Mouse (Mus musculus) c-Kit-positive CD71-positive TER-119-positive erythroid progenitor cells, embryonic 14.5 days (primary cell): ENCODE measurements around the gene Nr4a1.

Experiments used
- DNase-seq: peaks from one replicate; pipeline ENCODE4 v3.0.0-alpha.2; 2013; ENCODE audit warnings: low spot score

Nr4a1 gene

DNA sequence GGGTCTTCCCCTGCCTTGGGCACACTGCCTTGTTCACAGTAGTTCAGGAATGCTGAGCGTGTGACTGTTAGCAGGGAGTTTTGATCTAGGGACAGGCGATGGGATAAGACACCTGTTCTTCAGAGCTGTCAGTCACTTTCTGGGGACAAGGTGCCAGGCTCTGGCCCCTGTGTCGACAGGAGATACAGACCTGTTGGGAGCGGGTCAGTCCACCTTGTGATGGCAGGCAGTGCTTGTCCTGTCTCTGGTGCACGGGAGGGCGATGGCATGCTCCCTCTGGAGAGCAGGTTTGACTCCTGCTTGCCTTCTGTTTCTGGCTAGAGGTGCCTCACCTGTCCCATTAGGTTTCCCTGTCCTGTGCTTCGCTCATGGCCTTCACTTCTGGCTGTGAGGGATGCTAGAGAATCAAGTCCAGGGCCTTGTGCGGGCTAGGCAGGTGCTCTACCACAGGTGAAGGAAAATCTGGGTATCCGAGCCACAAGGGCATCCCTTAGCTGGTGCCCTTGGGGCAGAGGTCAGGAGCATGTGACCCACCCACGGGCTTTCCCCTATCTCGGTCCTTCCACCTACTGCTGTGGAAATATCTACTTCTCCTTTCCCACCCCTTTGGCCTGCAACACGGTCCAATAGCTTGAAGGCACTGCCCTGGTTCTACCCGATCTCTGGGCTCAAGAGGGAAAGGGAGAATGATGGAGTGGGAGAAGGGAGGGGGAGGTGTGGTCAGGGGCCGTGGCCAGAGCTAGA, 2.6 kb downstream of the Nr4a1 start:
- DNase-seq = no peak

DNA sequence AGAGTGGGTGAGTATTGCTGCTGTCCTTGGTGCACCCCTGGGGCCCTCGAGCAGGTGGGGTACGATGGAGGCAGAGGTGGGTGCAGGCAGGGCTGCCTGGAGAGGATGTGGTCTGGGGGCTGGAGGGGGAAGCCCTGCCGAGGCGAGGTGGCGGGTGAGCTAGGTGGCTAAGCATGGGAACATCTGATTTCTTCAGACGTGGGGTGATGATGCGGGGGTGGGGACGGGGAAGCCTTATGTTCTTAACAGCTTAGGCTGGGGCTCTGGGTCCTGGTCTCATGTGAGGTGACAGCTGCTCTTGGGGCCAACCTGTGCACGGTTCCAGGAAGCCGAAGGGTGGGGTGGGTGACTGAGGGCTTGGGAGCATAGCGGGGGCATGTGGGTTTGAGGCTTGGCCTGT, 4.4 kb downstream of the Nr4a1 start:
- no peak for DNase-seq

GRCm38 (mm10) chr15:101259922-101260321, 5.9 kb downstream of the Nr4a1 start:
- DNase-seq = no peak

- no peak for DNase-seq
These were observed 6.3 kb downstream of the Nr4a1 start for GRCm38 (mm10) chr15:101260387-101260786.

DNA sequence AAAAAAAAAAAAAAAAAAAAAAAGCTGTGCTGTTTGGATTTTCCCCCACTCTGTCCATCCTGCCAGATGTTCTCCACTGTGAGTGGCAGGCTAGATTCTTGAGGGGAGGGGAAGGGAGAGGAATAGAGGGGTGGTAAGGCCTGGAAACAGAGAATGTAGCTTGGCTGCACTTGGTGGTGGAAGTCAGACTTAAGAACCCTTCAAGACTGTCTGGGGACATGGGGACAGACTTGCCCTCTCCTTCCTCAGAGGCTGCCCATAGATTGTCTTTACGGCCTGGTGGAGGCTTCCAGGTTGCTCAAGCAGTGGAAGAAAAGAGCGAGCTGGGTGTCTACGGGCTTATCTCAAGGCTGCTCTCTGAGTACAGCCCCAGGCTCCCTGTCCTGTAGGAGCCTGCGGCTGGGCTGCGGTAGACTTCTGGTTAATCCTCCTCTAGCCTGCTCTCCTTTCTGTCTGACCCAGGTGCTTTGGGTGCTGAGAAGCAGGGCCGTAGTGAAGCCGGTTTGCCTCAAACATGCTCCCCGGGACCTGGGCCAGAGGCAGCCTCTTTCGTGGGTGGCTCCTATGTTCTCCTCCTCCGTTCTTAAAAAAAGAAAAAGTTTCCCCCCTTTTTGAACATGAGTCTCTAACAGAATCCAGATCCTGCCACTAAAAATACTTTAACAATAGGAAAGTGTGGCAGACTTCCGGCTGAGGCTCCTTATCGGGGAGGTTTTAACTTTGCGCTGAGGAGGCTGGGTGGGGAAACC, 7.0 kb downstream of the Nr4a1 start:
- DNase-seq = no peak

- no peak for DNase-seq
These were observed 8.4 kb downstream of the Nr4a1 start for GRCm38 (mm10) chr15:101262502-101262901.

DNA sequence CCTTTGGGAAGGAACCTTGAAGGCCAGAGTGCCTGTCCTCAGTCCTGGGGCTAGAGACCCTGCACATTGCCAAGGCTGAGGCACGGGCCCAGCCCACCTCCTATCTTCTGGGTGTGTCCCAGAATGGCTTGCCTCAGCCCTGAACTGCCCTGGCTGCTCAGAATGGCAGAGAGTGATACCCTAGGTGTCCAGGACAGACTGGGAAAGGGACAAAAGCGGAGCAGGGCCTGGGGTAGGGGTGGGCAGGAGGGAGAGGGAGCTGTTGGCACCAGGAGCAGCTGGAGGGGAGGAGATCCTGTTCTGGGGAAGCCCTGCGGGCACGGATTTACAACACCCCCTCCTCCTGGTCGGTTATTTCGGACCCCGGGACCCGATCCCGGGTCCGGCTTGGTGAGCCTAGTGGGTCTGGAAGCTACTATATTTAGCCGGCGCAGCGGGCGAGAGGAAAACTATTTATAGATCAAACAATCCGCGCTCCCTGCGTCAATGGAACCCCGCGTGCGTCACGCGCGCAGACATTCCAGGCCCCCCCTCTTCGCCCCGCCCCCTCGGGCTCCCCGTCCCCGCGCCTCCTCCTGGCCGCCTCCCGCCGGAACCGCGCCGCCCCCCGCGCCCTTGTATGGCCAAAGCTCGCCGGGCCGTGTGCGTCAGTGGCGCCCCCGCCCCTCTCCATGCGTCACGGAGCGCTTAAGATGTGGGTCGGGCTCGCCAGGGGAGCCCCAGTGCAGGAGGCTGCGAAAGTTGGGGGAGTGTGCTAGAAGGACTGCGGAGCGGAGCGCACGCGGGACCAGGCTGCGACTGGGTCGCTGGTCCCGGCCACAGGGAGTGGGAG, 12.3 kb downstream of the Nr4a1 start:
- no peak for DNase-seq

DNA sequence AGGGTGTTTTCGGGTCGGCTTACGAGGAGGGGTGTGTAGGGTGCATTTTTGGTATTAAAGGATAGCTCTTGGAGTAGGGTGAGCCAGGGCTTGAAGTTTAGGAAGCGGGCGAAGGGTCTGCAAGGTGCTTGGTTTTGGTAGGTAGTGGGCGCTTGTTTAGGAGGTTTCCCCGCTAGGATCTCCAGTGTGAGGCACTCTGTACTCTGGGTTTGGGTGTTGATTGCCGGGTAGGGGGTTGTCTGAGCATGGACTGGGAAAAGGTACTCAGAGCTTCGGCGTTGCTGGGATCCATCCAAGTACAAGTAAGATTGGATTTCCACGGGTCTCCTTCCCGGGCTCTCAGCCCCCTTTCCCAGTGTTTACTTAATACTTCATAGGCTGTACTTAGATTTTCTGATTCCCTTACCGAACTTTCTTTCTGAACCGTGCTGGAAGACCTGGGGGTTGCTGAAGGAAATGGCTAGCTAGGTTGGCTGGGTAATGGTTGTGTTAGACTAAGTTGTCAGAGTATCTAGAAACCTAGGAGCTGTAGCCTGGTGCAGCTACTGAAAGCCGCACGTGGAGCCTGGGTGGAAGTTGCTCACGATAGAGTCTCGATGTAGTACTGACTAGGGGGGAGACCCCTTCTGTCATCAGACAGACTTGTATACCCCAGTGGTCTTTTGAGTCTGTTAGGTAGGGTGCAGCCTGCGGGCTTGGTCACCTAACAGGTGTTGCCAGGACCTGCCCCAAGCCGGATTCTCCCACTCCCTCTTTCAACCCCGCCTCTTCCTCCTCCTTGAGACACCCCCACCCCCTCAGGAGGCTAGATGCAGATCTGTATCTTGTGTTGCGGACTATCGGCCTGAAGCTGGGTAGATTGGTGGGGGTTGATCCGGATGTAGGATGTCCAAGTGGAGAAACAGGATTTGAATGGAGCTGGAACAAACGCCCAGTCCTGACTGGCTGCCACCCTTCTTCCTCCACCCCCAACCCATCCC, 13.3 kb downstream of the Nr4a1 start:
- no peak for DNase-seq

- no peak for DNase-seq
These were observed 16.2 kb downstream of the Nr4a1 start for GRCm38 (mm10) chr15:101270101-101270820.

- DNase-seq = no peak
These were observed 17.0 kb downstream of the Nr4a1 start for GRCm38 (mm10) chr15:101271107-101271506.

- no peak for DNase-seq
These were observed 17.4 kb downstream of the Nr4a1 start for GRCm38 (mm10) chr15:101271513-101271912.

DNA sequence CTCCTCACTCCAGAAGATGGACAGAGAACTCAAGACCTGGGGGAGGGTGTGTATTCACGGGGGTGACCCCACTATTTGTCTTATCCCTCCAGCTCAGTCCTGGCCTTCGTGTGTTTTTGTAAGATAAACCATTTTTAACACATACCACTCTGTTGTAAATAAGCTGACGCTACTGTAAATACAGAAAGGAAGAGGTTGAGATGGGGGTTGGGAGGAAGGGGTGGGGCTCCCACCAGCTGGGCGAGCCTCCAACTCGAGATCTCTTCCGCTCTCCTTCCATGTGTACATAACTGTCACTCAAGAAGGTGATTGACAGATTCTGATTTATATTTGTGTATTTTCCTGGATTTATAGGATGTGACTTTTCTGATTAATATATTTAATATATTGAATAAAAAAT, 20.3 kb downstream of the Nr4a1 start:
- DNase-seq = no peak

DNA sequence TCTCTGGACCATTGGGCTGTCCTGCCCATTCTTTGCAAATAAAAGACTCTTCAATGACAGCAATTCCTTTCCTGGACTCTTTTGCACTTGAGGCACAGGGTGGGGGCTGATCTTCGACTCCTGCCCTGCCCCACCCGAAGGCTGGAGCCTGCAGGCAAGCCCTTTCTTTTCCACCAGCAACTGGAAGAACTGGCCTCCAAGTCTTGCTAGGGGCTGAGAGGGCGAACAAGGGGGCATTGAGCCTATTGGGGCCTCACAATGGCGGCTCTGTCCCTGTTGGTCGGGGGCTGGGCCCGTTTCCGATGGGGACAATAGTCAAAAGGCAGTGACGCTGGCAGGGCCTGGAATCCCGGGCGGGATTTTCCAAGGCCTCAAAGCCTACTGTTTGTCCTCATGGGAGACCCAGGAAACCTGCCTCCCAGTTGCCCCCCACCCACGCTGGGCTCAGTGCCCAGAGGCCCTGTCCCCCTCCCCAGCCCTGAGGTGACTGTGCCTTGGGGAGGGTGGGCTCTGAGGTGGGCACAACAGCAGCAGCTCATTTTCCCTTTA, 23.4 kb downstream of the Nr4a1 start:
- no peak for DNase-seq

DNA sequence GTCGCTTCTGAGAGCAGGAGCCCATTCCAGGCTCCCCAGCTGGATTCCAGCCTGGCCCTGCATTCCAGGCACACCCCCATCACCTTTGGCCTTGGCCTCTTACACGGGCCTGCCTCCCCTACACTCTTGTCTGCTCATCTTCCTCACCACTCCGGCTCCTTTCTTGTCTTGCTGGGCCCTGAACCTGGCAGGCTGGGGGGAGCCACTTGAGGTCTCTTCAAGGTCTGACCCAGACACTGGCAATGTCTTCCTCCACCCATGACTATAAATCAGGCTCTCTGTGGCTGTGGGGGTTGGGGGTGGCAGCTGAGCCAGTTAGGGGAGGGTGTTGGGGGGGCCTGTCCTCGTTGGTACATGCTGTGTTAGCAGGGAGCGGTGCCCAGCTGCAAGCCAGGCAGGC, 24.5 kb downstream of the Nr4a1 start:
- no peak for DNase-seq

DNA sequence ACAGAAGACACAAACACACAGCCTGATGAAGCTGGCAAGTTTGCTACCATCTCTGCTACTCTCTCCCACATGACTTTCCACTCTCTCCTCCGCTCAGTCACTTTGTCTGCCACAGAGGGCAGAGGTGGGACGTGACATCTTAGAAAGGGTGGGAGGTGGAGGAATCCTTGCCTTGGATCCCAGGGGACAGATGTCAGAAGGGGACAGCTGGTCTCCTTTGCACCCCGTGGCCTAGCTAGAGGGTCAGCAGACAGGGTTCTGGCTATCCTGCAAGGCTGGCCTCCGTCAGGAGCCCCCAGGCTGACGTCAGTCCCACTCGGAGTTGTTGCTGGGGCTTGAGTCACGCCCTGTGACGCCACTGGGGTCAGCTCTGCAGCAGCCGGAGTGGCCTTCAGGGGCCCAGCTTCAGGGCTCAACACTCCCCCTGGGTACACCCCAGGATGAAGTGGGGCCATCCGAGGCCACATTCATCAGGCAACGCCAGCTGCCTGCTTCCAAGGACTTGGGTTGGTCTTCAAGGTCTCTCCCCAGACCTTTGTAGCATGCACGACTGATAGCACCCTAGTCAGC, 25.4 kb downstream of the Nr4a1 start:
- DNase-seq = no peak

DNA sequence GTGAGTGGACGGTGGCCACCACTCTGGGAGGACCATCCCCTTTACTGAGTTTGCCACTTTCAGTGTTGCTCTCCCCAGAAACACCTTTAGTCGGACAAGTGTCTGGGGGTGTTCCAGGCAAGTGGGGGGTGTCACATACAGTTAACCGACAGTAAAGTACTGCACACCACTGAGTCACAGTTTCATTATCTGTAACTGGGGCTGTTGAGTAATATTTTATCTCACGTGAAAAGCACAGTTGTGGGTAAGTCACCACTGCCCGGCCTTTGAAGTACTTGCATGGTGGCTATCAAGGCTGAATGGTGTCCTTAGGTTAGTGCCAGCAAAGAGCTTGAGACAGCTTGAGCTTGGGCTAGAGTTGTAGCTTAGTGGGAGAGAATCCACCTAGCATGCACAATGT, 28.4 kb downstream of the Nr4a1 start:
- DNase-seq = no peak

GRCm38 (mm10) chr15:101283183-101283910, 29.3 kb downstream of the Nr4a1 start:
- DNase-seq = peak; percentile 65

DNA sequence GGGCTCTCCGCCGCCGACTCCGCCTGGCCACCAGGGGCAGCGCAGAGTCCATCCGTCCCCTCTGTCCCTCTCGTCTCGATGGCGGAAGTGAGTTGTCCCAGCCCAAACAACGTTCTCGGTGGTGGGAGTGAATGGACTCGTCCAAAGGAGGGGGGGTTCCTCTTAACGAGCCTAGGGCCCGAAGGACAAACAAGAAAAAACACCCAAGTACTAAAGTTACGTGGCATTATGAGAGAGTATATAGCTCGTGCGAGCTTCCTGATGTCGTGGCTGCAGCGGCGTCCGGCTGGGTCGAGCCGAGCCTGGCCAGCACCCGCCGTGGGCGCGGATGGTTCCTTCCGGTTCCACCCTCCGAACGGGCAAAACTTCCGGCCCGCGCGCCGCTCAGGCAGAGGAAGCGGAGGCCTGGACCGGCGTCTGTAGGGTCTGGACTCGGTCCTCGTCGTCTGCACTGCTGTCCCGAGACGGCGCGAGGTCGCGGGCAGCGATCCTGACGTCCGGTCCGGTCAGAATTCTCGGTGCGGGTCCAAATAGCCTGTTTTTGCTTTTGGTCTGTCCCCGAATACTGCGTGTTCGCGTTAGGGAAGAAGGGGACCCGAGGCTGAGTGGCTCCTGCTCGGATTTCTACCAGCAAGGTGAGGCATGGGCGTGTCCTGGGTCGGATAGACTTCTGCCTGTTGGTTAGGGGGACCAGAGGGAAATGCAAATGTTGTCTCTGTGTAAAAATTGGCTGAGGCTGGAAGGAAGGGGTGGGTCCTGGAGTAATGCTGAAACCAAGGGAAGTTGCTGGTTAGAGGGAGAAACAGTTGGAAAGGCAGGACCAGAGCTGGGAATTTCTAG, 30.1 kb downstream of the Nr4a1 start, which contains the start of gene Atg101:
TSS of gene Atg101 (plus strand) at position 362 of the 840 bp plus-strand sequence.
- peak; percentile 89 for DNase-seq
